Mouse (Mus musculus) gastrocnemius, postnatal 25 days (tissue): Measurements from ENCODE around the gene Crls1. TPM values are rescaled to one million over a fixed set of nuclear protein-coding genes. Genes with fewer than 3 reads are reported as not detected.
A peak's percentile ranks its signal among the peaks of the same experiment; 100 is the strongest.

Source experiments
- DNase-seq: peaks from one replicate; pipeline ENCODE4 v3.0.0; 2022
- long read RNA-seq, 2 experiments: library from polyadenylated mRNA; stranded (forward); transcript quantifications; one replicate each; pipeline ENCODE4 v2.0.0; 2021
- total RNA-seq, 2 experiments: library from RNA; stranded (reverse); gene quantifications; 1 replicate in 1 of 2; 2 replicates in 1 of 2; pipeline ENCODE4 v1.2.3; 2021

Gene Crls1
- total RNA-seq = 10 to 100 TPM; 11.9 to 13.9 TPM
- long read RNA-seq, experiment 1, transcript Crls1-201 (7 exons, 1,924 nt) = major isoform, 40 of 59 reads
- long read RNA-seq, experiment 1, partial matches to known transcripts = 1 of 59 reads
- long read RNA-seq, experiment 1, other reads (novel, unspliced or antisense) = 17 of 59 reads
- long read RNA-seq, experiment 2, transcript Crls1-201 (7 exons, 1,924 nt) = major isoform, 30 of 39 reads
- long read RNA-seq, experiment 2, partial matches to known transcripts = 0 of 39 reads
- long read RNA-seq, experiment 2, other reads (novel, unspliced or antisense) = 9 of 39 reads

DNA sequence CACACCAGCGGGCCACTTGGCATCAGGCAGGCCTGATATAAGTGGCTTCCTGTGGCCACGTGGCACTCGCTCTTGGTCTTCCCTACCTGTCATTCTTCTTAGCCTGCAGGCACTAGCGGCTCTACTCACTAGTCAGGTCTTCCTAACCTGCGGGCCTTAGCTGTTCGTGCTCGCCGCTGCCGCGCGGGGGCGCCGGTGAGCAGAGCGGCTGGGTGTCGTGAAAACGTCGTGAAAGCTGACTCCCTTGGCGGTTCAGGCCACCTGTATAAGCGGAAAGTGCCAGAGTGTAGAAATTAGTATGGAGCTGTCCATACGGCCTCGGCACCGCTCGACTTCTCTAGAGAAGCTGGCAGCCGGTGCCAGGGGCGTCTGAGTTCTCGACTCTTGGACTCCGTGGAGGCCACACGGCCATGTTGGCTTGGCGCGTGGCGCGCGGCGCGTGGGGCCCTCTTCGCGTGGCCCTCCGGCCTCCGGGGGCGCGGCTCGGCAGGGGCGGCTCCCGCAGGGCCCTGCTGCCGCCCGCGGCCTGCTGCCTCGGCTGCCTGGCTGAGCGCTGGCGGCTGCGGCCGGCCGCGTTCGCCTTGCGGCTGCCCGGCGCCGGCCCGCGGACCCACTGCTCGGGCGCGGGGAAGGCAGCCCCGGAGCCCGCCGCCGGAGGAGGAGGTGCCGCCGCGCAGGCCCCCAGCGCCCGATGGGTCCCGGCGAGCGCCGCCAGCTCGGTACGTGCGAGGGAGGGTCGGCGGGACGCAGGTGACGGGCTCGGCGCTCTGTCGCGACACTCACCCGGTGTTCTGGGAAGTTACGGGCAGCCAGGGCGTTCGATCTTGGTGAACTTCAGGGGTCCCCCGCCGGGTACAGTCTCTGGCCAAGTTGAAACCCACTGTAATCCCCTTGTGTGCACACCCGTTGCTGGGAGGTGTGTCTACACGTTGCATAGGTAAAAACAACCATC is at the start of gene Crls1:
TSS of gene Crls1 (plus strand) at position 260 of the 952 bp plus-strand sequence.
- peak; percentile 94 for DNase-seq

DNA sequence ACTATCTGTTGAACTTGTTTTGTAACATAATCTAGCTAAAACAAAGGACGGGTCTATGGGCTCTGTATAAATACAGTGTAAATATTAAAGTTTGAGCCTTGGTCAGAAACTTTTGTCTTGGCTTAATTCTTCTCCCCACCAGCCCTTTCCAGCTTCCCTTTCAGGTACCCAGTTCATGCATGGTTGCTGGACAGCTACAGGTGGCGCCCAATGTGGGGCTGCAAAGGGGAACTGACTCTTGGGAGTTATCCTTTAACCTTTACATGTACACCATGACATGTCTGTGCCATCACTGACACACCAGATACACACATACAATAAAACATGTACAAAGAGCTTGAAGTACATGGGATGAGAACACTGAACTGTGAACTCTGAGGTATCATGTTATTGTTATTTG is 43.5 kb upstream of the Crls1 start:
- DNase-seq = no peak

DNA sequence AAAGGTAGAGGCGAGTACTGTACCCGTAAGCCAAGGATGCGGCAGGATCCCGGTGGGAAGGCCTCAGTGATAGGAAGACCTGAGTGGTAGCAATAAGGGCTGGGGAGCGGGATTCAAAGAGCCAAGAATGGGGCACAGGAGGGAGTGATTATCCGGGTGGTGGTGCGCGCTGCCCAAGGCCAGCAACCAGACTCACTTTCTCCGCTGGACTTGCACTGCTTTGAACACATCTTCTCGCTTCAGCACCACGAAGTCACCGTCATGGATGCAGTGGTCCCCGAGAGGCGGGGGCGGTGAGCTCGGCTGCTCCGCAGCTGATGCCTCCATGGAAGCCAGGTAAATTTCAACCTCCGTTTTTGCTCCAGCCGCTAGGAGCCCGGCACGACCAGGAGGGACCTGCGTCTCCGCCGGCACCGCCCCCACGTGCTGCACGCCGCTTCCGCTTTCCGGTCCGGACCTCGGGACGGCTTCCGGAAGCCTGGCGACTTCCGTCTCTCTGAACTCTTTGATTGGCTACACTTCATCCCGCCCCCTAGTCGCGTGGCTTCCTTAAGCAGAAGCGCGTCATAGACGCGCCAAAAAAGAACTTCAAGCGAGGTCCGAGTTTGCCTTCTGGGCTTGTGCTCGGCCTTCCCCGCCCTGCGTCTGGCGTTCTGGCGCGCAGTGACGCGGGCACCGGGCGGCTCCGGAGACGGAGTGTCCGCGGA is 30.7 kb upstream of the Crls1 start, which contains the start of the genes Trmt6 and Mcm8:
TSS of gene Trmt6 (minus strand) at position 448 of the 707 bp plus-strand sequence.
TSS of gene Mcm8 (plus strand) at position 534 of the 707 bp plus-strand sequence.
- peak; percentile 88 for DNase-seq

DNA sequence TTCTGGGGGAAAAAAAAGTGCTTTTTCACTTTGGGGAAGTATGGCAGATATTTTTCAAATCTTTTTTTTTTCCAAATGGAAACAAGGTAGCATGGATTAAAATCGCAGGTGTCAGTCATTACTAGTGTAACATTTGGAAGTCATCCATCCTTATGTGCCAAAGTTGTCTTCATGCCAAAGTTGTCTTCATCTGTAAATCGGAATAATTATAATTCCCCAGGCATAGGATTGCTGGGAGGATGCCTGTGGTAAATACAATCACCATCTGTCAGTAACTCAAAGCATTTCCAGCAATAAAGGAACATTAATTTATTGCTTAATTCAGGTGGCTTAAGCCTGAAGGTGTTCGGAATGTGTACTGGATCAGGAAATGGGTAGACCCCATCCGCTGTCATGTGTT is 5.4 kb upstream of the Crls1 start:
- DNase-seq = no peak

DNA sequence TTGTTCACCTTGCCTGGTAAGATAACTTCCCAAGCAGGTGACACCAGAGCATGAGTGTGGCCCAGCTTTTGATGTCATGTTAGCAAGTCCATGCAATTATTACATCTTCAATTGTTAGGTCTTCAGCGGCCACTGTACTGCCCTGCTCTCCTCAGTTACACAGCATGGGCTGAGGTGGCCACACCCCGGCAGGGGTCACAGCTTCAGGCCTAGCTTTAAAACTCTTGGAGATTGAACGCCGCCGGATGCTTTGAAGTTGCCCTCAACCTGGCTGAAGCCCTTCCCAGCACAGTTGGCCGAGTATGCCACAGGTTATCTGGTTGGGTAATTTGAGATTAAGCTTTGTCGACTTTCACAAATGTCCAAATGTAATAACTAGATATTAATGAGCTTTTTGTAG is 1.1 kb downstream of the Crls1 start:
- DNase-seq = no peak

DNA sequence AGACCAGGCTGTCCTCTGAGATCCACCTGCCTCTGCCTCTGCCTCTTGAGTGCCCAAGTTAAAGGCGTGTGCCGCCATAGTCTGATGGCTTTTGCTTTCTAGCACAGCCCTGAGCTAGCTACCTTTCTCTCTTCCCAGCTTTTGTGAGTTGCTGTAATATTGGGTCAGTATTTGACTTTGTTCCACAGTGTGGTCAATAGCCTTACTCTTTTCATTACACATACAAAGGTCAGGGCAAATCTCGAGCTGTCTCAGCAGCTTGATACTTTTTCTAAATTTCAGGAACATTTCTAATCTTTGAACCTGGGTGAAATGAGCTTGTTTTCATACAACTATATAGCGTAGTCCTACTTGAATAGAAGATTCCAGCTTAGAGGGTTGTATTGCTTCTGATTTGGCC is 1.9 kb downstream of the Crls1 start:
- no peak for DNase-seq

DNA sequence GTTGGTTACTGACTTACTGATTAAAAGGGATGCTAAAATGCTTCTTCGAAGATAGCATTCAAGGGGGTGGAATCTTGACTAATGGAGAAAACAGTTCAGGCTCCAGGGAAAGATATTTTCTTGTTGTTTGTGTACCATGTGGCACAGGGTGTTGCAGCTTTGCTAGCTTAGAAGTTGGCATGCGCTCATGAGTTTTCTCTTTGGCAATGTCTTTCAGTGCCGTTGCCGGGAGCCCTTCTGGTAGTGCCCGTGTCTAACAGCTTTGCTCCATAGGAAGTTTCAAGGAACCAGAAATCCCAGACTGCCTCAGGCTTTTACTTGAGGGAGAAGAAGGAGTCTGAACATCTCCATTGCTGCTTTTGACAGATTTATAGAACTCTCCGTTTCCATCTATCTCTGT is 2.7 kb downstream of the Crls1 start:
- no peak for DNase-seq

DNA sequence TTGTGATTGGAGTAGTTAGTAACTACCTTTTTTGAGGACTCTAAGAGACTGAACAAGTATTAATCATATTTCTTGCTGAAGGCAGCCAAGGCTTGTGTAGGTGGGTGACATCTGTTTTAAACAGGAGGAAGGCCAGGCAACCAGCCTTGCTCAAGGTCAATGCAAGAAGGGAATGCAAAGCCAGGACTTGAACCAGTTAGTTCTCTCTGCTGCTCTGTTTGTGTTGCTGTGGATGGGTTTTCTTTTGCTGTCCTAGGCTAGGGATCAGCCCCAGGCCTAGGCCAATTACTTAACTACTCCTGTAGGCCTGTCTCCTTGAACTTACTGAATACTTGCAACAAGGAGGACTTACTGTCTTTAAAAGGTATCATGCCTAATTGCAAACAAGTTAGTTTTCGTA is 6.6 kb downstream of the Crls1 start:
- no peak for DNase-seq

DNA sequence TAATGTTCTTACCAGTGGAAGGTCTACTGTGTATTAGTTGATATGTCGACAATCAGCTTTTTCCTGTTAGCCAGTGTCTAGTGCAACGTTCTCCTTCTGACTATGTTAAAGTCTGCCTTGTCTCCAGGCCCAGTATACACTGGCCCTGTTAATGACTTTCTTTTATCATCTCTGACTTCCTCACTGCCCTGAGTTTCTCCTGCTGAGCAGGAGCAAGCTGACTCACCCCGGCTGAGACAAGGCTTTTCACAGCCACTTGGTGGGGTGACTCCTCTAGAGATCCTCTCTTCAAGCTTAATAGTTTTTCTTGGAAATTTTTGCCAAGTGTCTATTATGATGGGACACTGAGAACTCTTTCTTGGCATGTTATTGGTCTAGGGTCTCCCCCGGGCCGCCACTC is 9.9 kb downstream of the Crls1 start:
- DNase-seq = no peak

DNA sequence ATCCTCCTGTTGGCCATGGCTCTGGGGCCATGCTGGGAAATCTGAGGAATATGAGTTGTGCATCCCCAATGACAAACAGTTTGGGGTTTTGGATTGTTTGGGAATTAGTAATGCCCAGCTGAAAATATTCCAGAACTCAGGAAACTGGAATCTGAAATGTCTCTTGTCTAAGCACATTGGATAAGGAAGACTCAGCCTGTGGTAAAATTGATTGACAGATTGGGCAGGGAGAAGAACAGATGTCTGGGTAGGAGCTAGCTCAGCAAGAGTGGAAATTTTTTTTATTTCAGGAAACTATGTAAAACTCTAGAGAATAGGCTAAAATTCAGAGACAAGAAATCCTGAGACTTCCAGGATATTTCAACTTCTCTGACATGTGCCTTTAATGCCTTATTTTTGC is 14.0 kb downstream of the Crls1 start:
- no peak for DNase-seq

DNA sequence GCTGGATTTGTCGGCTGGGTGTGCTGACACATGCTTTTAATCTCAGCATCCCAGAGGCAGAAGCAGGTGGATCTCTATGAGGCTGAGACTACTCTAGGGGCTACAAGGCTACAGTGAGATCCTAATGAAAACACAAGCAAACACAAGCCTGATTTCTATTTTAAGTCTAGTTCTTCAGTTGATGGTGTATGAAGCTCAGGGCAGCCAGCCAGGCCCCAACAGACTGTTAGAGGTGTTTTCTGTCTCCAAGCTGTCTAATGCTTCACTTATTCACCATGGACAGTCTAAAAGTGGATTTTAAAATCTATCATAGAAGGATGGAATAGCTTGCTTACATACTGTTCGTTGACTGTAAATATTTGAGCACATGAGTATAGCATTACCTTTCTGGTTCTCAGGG is 15.0 kb downstream of the Crls1 start:
- DNase-seq = no peak

DNA sequence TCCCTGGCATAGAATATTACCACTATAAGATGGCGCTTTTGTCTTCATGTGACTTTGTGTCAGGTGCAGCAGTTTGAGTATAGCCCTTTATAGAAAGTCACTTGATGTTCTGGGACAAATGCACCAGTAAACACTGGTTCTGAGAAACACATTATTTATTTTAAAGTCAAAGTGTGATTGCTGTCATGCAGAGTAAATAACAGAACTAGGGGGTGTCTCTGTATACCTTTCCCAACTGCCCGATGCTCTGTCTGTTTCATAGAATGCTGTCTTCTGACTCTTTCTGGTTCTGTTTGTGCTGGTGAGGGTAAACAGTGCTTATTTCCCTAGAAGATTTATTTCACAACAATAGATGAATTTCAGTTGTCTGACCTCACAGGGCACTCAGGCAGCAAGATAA is 16.9 kb downstream of the Crls1 start:
- DNase-seq = no peak

DNA sequence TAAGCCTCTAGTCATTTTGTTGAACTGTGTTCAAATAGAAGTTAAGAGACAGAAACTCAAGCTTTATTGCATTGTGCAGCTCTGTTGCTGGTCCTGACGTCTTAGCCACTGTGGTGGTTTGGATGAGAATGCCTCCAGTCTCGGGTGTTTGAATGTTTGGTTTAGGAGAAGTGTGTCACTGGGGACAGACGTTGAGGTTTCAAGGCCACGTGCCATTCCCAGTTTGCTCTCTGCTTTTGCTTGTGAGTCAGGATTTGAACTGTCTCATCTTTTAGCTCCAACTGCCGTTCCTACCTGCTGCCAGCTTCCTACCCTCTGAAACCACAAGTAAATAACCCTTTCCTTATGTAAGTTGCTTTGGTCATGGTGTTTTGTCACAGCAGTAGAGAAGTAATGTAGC is 21.1 kb downstream of the Crls1 start:
- DNase-seq = no peak

DNA sequence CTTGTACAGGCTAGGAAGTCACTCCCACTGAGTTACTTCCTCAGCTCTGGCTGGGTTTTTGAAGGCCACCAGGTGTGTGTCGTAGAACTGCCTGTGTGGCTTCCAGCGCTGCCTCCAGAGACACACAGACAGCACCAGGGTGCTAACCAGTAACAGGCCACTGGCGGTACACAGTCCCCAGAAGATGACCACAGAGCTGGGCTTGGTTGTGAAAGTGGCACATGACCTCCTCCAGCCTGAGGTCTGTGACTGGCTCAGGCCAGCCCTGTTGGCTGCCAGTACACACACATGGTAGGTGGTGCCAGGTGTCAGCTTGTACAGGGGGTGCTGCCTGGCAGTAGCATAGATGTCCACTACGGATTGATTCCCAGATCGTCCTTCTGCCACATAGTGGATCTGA is 23.2 kb downstream of the Crls1 start:
- no peak for DNase-seq

DNA sequence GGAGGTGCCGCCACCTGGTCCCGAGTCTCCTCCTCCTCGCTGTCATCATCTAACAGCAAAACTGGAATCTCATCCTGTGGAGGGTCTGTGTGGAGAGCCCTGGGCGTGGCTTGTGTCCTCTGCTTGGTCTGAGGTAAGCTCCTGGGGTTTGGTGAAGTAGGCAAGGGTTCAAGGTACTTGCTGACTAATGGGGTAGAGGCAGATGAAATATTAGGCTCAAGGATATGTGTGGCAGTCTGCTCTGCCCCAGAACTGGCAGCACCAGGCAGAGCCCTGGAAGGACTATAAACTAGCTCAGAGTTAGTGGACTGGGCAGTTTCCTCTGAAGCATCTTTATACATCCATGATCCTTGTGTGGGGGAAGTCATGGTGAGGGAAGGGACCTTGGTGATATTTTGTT is 23.8 kb downstream of the Crls1 start:
- no peak for DNase-seq

DNA sequence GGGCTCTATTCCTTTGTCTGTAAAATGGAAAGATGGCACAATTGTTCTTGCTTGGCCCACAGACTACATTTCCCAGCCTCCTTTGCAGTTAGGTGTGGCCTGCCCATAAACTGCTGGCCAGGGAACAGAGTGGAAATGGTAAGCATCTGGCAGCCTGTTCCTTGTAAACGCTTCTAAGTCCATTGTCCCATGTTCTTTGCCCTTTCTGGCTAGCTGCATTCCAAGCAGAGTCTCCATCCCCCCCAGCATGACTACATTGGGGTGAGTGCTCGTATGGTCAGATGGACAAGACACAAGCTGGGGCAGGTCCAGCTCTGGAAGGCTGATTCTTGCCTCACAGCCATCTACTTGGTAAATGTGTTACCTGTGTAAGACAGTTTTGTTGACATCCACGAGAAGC is 25.2 kb downstream of the Crls1 start:
- DNase-seq = no peak

DNA sequence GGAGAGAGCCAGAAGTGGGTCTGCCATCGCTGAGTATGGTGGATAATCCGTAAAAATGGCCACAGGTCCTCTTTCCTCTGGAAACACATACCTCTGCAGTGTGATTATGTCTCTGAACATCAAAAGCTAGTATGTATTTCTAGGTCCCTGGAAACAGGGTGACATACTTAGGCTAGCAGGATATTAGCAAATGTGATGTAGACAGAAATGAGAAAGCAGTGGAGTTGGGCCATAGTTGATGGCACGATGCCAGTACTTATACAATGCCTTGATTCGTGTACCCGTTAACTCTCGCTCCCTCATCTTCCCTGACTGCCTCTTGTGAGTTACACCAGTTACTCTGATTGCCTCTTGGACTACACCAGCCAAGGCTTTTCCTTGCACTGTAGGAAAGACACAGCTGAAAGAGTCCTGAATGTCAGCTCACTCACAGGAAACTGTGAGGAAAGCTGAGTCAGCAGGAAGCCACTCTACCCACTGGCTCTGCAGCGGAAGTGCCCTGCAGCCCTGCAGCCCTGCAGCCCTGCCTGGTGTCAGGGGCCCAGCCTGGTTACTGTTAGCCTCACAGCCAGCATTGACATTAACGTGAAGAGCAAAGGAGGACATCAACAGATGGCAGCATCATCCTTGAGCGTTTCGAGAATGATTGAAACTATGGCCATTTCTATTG is 27.3 kb downstream of the Crls1 start:
- no peak for DNase-seq

DNA sequence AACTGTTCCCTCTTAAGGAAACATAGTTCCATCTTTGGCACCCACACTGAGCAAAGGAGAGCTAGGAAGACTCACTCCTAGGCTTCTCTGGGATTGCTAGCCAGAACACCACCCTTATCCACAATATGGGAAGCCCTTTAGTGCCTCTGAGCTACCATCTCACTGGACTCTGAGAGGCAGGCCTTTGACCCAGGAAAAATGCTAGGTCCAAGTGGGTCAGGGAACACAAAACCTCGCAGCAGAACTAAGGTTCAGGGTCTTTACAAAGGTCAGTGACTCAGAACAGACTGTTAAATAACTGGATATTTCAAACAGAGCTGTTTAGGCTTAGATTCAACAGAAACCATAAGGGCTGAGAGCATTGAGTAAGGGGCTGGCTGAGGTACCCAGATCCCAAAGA is 30.5 kb downstream of the Crls1 start:
- no peak for DNase-seq

DNA sequence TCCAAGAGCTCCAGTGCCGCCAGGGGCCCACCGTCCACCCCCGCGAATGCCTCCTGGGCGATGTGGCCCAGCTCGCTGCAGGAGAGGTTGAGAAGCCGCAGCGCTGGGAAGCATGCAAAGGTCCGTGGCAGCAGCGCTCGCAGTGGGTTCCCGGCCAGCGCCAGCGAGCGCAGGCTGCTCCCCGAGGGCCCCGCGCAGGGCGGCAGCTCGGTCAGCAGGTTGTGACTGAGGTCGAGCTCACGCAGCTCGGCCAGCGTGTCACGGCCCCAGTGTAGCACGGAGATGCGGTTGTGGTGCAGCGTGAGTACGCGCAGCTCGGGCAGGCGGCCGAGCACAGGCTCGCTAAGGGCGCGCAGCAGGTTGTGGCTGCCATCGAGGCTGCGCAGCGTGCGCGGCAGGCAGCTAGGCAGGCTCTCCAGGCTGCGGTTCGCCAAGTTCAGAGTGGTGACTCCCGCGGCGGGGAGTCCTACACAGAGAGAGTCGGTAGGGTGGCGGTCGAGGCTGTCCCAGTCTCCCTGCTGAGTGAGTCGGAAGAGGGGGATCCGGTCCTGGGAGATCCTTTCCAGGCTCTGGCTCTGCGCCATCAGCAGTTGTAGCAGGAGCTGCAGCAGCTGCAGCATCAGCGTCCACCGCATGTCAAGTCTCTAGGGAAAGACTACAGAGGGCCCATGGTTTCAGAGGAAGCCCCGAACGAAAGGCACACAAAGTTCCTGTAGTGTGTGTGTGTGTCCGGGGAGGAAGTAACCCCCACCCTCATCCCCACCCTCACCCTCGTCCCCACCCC is 33.0 kb downstream of the Crls1 start:
- peak; percentile 12 for DNase-seq

DNA sequence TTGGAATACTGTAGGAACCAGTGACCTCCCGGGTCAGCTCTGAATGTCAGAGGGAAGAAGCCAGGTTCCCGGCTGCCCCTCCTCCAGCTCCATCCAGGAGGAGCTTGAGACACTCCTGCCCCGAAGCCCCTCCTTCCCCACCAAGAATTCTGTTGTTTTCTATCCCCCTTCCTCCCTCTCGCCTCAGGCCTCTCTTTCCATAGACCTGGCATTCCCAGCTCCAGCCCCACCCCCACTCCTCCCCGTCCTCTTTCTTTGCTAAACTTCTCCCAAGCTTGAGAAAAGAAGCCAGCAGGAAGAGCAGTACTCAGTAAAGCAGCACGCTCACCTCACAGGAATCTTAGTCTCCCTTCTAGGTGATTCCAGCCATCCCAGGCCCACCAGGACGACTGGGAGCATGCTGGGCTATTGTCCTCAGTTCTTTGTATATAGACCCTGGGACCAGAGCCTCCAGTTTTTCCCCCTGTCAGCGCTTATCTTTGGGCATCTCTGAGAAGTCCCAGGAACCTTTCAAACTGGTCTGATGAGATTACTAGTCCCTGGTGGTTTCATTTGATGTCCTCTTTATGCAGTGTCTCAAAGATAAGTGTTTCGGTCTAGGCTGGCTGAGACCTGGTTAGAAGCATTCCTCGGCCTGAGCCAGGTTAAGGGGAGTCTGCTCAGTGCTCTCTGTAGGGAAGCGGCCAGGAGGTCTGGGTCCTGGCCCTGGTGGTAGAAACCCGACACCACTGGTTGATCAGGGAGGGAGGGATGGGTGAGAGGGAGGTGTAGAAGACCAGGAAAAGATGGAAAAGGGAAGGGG is 34.6 kb downstream of the Crls1 start, which contains the start of gene Lrrn4:
TSS of gene Lrrn4 (minus strand) at position 48 of the 802 bp plus-strand sequence.
- DNase-seq = no peak
